Mouse (Mus musculus) testis, adult 2 months (tissue): Measurements from ENCODE around the gene Keap1.

ENCODE experiments used
- CTCF ChIP-seq: fragments of 200-500 bp; IDR thresholded peaks from 2 replicates; pipeline ENCODE4 v1.5.1; 2012; ENCODE audit warnings: low read depth, mild to moderate bottlenecking, inconsistent platforms, low read length, moderate library complexity; ENCODE audit not compliant: control insufficient read depth, insufficient read depth, insufficient replicate concordance
- POLR2A ChIP-seq: fragments of 200-500 bp; IDR thresholded peaks from 2 replicates; pipeline ENCODE4 v1.6.1; 2012; ENCODE audit warnings: low read depth, mild to moderate bottlenecking, inconsistent platforms, low read length, moderate library complexity; ENCODE audit not compliant: control insufficient read depth

DNA sequence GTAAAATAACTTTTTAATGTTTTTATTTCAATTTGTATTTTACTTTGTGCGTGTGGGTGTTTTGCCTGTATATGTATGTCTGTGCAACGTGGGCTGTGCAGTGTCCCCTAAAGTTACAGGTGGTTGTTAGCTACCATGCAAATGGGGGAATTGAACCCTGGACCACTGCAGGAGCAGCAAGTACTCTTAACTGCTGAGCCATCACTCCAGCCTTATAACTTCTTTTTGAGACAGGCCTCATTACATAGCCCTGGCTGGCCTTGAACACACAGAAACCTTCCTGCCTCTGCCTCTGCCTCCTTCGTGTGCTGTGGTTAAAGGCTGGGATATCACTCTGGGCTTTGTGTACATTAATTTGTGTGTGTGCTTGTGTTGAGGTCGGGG lies 296 bp upstream of the Keap1 start:
- TF ChIP-seq CTCF: no peak
- no peak for TF ChIP-seq POLR2A
